Mouse (Mus musculus) ES-E14 (cell line): ENCODE measurements around the gene Eef1akmt2.

Experiments
- CHD2 ChIP-seq: IDR thresholded peaks from 2 replicates; pipeline ENCODE4 v1.6.1; 2014; ENCODE audit warnings: mild to moderate bottlenecking, low read depth, low read length, inconsistent platforms
- HCFC1 ChIP-seq: IDR thresholded peaks from 2 replicates; pipeline ENCODE4 v1.6.1; 2012; ENCODE audit warnings: low read length, inconsistent platforms, borderline replicate concordance; ENCODE audit not compliant: insufficient read depth
- MAFK ChIP-seq: IDR thresholded peaks from 2 replicates; pipeline ENCODE4 v1.6.1; 2014; ENCODE audit warnings: mild to moderate bottlenecking, low read depth, low read length, inconsistent platforms; ENCODE audit not compliant: insufficient read depth

- TF ChIP-seq HCFC1: no peak
- no peak for TF ChIP-seq CHD2
- TF ChIP-seq MAFK: no peak
These were observed 10.0 kb downstream of the Eef1akmt2 start for GRCm38 (mm10) chr7:132842455-132842854.
